Mouse (Mus musculus): ENCODE results near the gene Mrpl37.

Gene Mrpl37

DNA sequence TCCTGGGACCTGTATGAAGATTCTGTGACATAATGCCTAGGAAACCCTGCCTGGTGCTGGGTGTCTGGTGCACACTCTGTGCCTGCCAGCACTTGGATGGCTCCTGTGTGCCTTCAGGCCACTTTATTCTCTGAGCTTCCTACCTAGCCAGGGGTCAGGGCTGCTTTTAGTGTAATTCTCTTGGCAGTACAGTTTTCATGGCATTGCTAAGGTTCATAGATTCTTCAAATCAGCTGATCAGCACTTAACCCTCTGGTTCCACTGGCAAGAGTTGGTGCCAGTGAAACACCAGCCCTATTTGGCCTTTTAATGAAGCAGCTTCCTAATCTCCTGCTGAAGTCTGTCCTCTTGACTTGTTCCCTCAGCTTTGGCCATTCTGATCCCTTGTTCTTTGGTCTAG, 49.4 kb downstream of the Mrpl37 start:
- DNase-seq (ENCODE audit: low spot score), result no peak

GRCm38 (mm10) chr4:107015971-107016511, 50.6 kb downstream of the Mrpl37 start:
- no peak for DNase-seq (ENCODE audit: low spot score)

GRCm38 (mm10) chr4:107013817-107014260, 52.8 kb downstream of the Mrpl37 start:
- no peak for DNase-seq (ENCODE audit: low spot score)

GRCm38 (mm10) chr4:107013119-107013816, 53.4 kb downstream of the Mrpl37 start:
- DNase-seq (ENCODE audit: low spot score), result peak; percentile 51

- peak; percentile 34 for DNase-seq (ENCODE audit: low spot score)
Observed at GRCm38 (mm10) chr4:107012574-107012973, 54.1 kb downstream of the Mrpl37 start.

- DNase-seq (ENCODE audit: low spot score), result peak; percentile 24
Observed at GRCm38 (mm10) chr4:107012005-107012478, 54.6 kb downstream of the Mrpl37 start.

- DNase-seq (ENCODE audit: low spot score), result no peak
Observed at GRCm38 (mm10) chr4:107011325-107012004, 55.2 kb downstream of the Mrpl37 start.

GRCm38 (mm10) chr4:107009548-107009947, 57.1 kb downstream of the Mrpl37 start:
- DNase-seq (ENCODE audit: low spot score), result no peak

DNA sequence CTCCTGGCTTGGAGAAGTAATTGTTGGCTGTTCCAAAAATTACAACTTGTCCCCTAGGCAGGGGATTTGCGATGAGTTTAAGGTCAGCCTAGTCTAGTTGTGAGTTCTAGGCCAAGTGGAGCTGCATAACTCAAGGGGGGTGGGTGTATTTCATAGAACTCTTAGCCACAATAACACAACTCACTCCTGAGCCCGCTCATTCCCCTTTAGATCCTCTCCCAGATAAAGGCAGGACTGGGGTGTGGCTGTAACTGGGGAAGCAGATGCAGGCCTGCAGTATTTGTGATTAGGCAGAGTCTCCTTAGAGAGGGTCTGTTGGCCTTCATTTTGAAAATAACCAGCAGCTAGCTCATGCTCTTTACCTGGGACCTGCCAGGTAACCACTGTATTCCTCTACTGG, 58.5 kb downstream of the Mrpl37 start:
- no peak for DNase-seq (ENCODE audit: low spot score)

DNA sequence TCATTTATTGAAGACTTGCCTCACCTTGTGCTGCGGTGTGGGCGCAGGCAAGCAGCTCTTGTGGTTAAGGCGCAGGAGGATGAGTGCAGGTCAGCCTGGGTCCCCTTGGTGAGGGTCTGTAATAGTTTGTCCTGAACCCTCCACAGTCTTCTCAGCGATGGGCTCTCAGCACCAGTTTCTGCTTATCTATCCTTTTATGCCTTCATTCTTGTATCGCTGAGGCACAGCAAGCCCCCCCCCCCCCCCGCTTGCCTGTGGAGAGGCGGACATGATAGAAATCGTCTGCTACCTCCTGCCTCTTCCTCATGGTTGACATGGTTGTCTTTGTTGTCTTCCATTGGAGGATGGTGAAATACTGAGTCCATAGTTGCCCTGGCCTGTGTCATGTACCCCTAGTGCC, 59.3 kb downstream of the Mrpl37 start:
- no peak for DNase-seq (ENCODE audit: low spot score)

- DNase-seq (ENCODE audit: low spot score), result no peak
Observed at GRCm38 (mm10) chr4:107006807-107007206, 59.9 kb downstream of the Mrpl37 start.

- no peak for DNase-seq (ENCODE audit: low spot score)
Observed at GRCm38 (mm10) chr4:107006229-107006628, 60.4 kb downstream of the Mrpl37 start.

All from adipocyte (in vitro differentiated cells).